Mouse (Mus musculus) heart, embryonic 14.5 days (tissue): ENCODE results near the gene Csmd2. TPM values are rescaled to one million over a fixed set of nuclear protein-coding genes. Genes with fewer than 3 reads are reported as not detected.

Experiments used
- ATAC-seq: fragments of 200-750 bp; cut with Nextera tagmentation; 2 replicates; pipeline ENCODE4 v1.8.0; 2017; ENCODE audit warnings: low read depth, moderate TSS enrichment; ENCODE audit not compliant: insufficient number of reproducible peaks, insufficient read depth, low FRiP score
- H3K27ac ChIP-seq, 2 experiments: fragments of 200-500 bp in 1 of 2; fragments of 300-500 bp in 1 of 2; sonication (generic) in 1 of 2; replicated peaks in 1 of 2; 2 replicates each; pipeline ENCODE4 v1.5.1; 2012 to 2014; ENCODE audit warnings: low read depth in 2 of 2, low read length in 2 of 2, control low read depth in 1 of 2, mild to moderate bottlenecking in 1 of 2, mixed read lengths in 1 of 2; ENCODE audit not compliant: control insufficient read depth in 1 of 2, insufficient read depth in 1 of 2
- H3K27me3 ChIP-seq: fragments of 300-500 bp; sonication (generic); 2 replicates; pipeline ENCODE4 v1.6.1; 2014; ENCODE audit warnings: mild to moderate bottlenecking, low read length, control low read depth; ENCODE audit not compliant: control insufficient read depth, insufficient read depth
- H3K36me3 ChIP-seq: fragments of 300-500 bp; sonication (generic); 2 replicates; pipeline ENCODE4 v1.6.1; 2014; ENCODE audit warnings: mild to moderate bottlenecking, control low read depth, low read length, mixed read lengths; ENCODE audit not compliant: control insufficient read depth, insufficient read depth
- H3K4me1 ChIP-seq, 2 experiments: fragments of 200-500 bp in 1 of 2; fragments of 300-500 bp in 1 of 2; sonication (generic) in 1 of 2; 2 replicates each; pipeline ENCODE4 v1.6.1; 2012 to 2014; ENCODE audit warnings: low read length in 2 of 2, control low read depth in 1 of 2, mixed read lengths in 1 of 2; ENCODE audit not compliant: control insufficient read depth in 2 of 2, insufficient read depth in 2 of 2
- H3K4me2 ChIP-seq: fragments of 300-500 bp; sonication (generic); 2 replicates; pipeline ENCODE4 v1.6.1; 2014; ENCODE audit warnings: mild to moderate bottlenecking, low read length
- H3K4me3 ChIP-seq, 2 experiments: fragments of 200-500 bp in 1 of 2; fragments of 300-500 bp in 1 of 2; sonication (generic) in 1 of 2; 2 replicates each; pipeline ENCODE4 v1.5.1; 2012 to 2014; ENCODE audit warnings: low read length in 2 of 2, mild to moderate bottlenecking in 2 of 2, control low read depth in 1 of 2, low read depth in 1 of 2, moderate library complexity in 1 of 2; ENCODE audit not compliant: control insufficient read depth in 1 of 2, insufficient read depth in 1 of 2
- H3K9ac ChIP-seq: fragments of 300-500 bp; sonication (generic); 2 replicates; pipeline ENCODE4 v1.6.1; 2014; ENCODE audit warnings: mild to moderate bottlenecking, low read length
- H3K9me3 ChIP-seq: fragments of 300-500 bp; sonication (generic); 2 replicates; pipeline ENCODE4 v1.6.1; 2016; ENCODE audit warnings: low read length, control low read depth; ENCODE audit not compliant: control insufficient read depth
- WGBS: fragments of 180-500 bp; shearing (Covaris S2); extraction: QIAGEN DNeasy Blood & Tissue Kit; methylation state at CpG from one replicate; pipeline ENCODE4 v1.1.7; 2014; 5-methylcytosine and 5-hydroxymethylcytosine counted together
- polyA plus RNA-seq: library from polyadenylated mRNA; unstranded; fragments of >200 nt; fragmentation: Nextera tagmentation; extraction: Ambion mirVana; gene quantifications from 2 replicates; pipeline ENCODE4 v1.2.1, GENCODE M21; 2014

Csmd2 gene
- polyA plus RNA-seq, 1 experiment from 2014 or later, result 0.04 TPM

DNA sequence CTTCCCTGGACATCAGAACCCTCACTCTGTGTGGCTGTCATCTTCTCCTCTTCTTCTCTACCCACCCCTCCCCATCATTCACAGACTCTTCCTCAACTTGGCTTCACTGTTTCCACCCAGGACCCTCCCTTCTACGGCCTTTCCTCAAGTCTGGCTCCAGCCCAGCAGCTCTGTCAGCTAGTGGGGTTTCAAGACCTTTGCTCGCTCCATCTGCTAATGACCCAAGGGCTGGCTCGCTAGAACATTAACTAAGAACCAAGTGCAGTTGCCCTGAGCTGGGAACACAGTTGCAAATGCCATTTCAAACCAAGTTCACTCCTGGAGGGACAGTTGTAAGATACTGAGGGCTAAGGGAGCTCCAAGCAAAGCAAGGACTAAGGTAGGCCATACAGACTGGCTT, 11.6 kb downstream of the Csmd2 start:
- no peaks in the 10 kb centered on the region for H3K36me3 ChIP-seq
- no peak overlapping the region for H3K4me3 ChIP-seq
- H3K9me3 ChIP-seq, result no peaks in the 10 kb centered on the region
- no peaks in the 10 kb centered on the region for H3K4me1 ChIP-seq
- ATAC-seq, result no peak
- H3K27ac ChIP-seq, result no peak overlapping the region
- WGBS, result 76% methylated on average over 3 of the region's 3 CpGs
- H3K27me3 ChIP-seq, result no peaks in the 10 kb centered on the region
- H3K4me2 ChIP-seq, result no peak overlapping the region
- H3K9ac ChIP-seq, result no peak overlapping the region

- no peak overlapping the region for H3K4me3 ChIP-seq
- H3K27ac ChIP-seq, result no peak overlapping the region
- H3K27me3 ChIP-seq, result 0 out of 2 replicates have a peak, but pooled peaks cover 4% of the 10 kb centered on the region
- no peak overlapping the region for H3K9ac ChIP-seq
- H3K36me3 ChIP-seq, result no peaks in the 10 kb centered on the region
- WGBS, result 48% methylated on average over 4 of the region's 4 CpGs
- ATAC-seq, result 0 out of 2 replicates have a peak, but pooled peaks have one; percentile 43
- no peak overlapping the region for H3K4me2 ChIP-seq
- no peaks in the 10 kb centered on the region for H3K4me1 ChIP-seq
- H3K9me3 ChIP-seq, result no peaks in the 10 kb centered on the region
Measured at GRCm38 (mm10) chr4:128002638-128003101, 15.0 kb downstream of the Csmd2 start.

- Histone ChIP-seq H3K9me3 (no peaks in the 10 kb centered on the region), H3K4me2 (no peak overlapping the region), H3K9ac (no peak overlapping the region), H3K27ac (no peak overlapping the region), H3K4me1 (no peaks in the 10 kb centered on the region), H3K4me3 (no peak overlapping the region), H3K36me3 (no peaks in the 10 kb centered on the region), H3K27me3 (0 out of 2 replicates have a peak, but pooled peaks cover 4% of the 10 kb centered on the region)
- 56% methylated on average over 3 of the region's 3 CpGs for WGBS
- no peak for ATAC-seq
Measured at GRCm38 (mm10) chr4:128004797-128005452, 17.3 kb downstream of the Csmd2 start.

DNA sequence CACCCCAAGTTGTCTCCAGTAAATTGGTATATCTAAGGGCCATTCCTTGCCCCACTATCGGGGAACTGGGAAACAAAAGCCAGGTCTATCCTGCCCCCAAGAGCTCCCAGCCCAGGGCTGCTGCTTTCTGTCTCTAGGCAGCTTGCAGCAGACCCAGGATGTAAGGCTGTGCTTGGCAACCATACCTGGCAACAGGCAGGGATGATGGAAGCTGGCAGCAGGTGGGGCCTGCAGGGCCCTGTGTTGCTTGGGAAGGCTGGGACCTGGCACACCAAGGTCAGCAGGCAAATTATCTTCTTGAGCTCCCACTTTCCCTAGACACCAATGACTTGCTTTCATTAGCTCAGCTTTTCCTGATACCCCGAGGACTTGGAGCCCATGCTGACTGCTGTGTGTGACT, 31.8 kb downstream of the Csmd2 start:
- Histone ChIP-seq H3K4me3 (no peak overlapping the region), H3K27me3 (no peaks in the 10 kb centered on the region), H3K9ac (no peak overlapping the region), H3K4me1 (no peaks in the 10 kb centered on the region), H3K4me2 (no peak overlapping the region), H3K36me3 (no peaks in the 10 kb centered on the region), H3K9me3 (no peaks in the 10 kb centered on the region), H3K27ac (no peak overlapping the region)
- 61% methylated on average over 2 of the region's 2 CpGs for WGBS
- ATAC-seq, result no peak

GRCm38 (mm10) chr4:128028294-128028693, 40.6 kb downstream of the Csmd2 start:
- 83% methylated on average over 1 of the region's 1 CpGs for WGBS
- no peak overlapping the region for H3K4me2 ChIP-seq
- no peaks in the 10 kb centered on the region for H3K4me1 ChIP-seq
- no peak overlapping the region for H3K4me3 ChIP-seq
- no peak for ATAC-seq
- no peak overlapping the region for H3K27ac ChIP-seq
- H3K36me3 ChIP-seq, result no peaks in the 10 kb centered on the region
- H3K9me3 ChIP-seq, result no peaks in the 10 kb centered on the region
- no peaks in the 10 kb centered on the region for H3K27me3 ChIP-seq
- no peak overlapping the region for H3K9ac ChIP-seq

- WGBS, result 72% methylated on average over 4 of the region's 4 CpGs
- Histone ChIP-seq H3K36me3 (no peaks in the 10 kb centered on the region), H3K9me3 (no peaks in the 10 kb centered on the region), H3K4me3 (no peak overlapping the region), H3K4me1 (no peaks in the 10 kb centered on the region), H3K9ac (no peak overlapping the region), H3K27me3 (no peaks in the 10 kb centered on the region), H3K4me2 (no peak overlapping the region), H3K27ac (no peak overlapping the region)
- no peak for ATAC-seq
Measured at GRCm38 (mm10) chr4:128041901-128042300, 54.2 kb downstream of the Csmd2 start.

DNA sequence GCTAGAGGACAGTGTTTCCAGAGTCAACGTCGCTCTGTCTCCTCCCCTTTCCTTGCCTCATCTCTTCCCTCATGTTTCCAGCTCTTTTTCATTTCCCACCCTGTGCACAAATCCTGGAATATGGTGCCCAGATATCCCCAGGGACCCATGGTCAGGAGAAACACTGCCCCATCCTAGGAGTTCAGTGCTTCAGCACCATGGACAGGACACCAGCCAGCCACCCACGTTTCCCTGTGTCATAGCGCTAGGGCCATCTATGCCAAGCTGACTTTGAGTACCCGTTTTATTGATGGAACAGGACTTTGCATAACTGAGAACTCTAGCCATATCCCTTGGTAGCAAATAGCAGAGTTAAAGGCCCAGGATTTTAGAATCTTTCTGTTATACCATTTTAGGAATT, 55.0 kb downstream of the Csmd2 start:
- H3K9ac ChIP-seq, result no peak overlapping the region
- H3K4me2 ChIP-seq, result no peak overlapping the region
- no peak for ATAC-seq
- H3K4me1 ChIP-seq, result no peaks in the 10 kb centered on the region
- H3K4me3 ChIP-seq, result no peak overlapping the region
- no peaks in the 10 kb centered on the region for H3K36me3 ChIP-seq
- 18% methylated on average over 5 of the region's 5 CpGs for WGBS
- H3K27me3 ChIP-seq, result no peaks in the 10 kb centered on the region
- H3K27ac ChIP-seq, result no peak overlapping the region
- no peaks in the 10 kb centered on the region for H3K9me3 ChIP-seq

DNA sequence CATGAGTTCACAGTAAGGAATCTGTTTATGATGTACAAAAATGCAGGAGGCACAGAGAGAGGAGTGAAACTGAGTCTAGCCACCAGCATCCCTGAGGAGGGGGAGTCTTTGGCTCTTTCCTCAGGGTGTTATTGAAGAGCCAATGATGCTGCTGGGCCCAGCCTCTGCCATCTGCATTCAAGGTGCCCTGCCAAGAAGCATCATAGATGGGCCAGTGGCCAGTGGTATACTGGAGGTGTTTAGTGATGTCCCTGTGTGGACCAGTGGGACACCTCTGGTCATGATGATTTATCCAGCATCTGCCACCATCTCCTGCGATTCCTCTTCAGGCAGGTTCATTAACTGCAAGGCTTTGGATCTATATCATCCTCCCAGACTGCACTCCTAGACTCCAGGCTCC, 61.1 kb downstream of the Csmd2 start:
- Histone ChIP-seq H3K4me2 (no peak overlapping the region), H3K27me3 (no peaks in the 10 kb centered on the region), H3K4me1 (no peaks in the 10 kb centered on the region), H3K36me3 (no peaks in the 10 kb centered on the region), H3K9ac (no peak overlapping the region), H3K27ac (no peak overlapping the region), H3K9me3 (no peaks in the 10 kb centered on the region), H3K4me3 (no peak overlapping the region)
- ATAC-seq, result no peak
- WGBS, result 75% methylated on average over 1 of the region's 1 CpGs
